ENCODE assay signal across 22 mouse cellular contexts in genomic region chr13:62870605-62871004, GRCm38 (mm10). TPM values are rescaled to one million over a fixed set of nuclear protein-coding genes. Genes with fewer than 3 reads are reported as not detected.
"Had no signal": no experiment of that assay in that cellular context is flagged by ENCODE, and none has a peak within 500 bp of the region (broad histone marks: within the 10 kb centered on the region; RNA-seq: fewer than 3 reads in every experiment).

No protein-coding gene starts in this region.

- H3K9me3 ChIP-seq: hindbrain, embryonic 15.5 days; lung, embryonic 15.5 days; midbrain, embryonic 10.5 days; midbrain, embryonic 13.5 days; neural tube, embryonic 13.5 days; stomach, embryonic 15.5 days had no signal

- H3K4me1 ChIP-seq: megakaryocyte, embryonic 14.5 days; midbrain, embryonic 10.5 days; midbrain, embryonic 13.5 days; stomach, embryonic 15.5 days had no signal

- H3K9ac ChIP-seq: hindbrain, embryonic 15.5 days; liver, embryonic 14.5 days; lung, embryonic 15.5 days; midbrain, embryonic 13.5 days; neural tube, embryonic 13.5 days; stomach, embryonic 15.5 days had no signal

- ATAC-seq: midbrain, embryonic 13.5 days; midbrain, embryonic 16.5 days had no signal

- H3K27me3 ChIP-seq: hindbrain, embryonic 15.5 days; lung, embryonic 15.5 days; midbrain, embryonic 13.5 days; neural tube, embryonic 13.5 days; stomach, embryonic 15.5 days had no signal

- DNase-seq: kidney, postnatal 14 days; layer of hippocampus, postnatal 36 days; lung, adult 18-20 months; lung, postnatal 10 days; lung, postnatal 36 days; right cerebral cortex, adult 18-20 months; right cerebral cortex, postnatal 14 days; right cerebral cortex, postnatal 4 days; spleen, adult 18-20 months; thymus, postnatal 25 days had no signal

- H3K27ac ChIP-seq: hindbrain, embryonic 15.5 days; left cerebral cortex, adult 2 months; liver, embryonic 14.5 days; lung, embryonic 15.5 days; midbrain, embryonic 10.5 days; midbrain, embryonic 13.5 days; neural tube, embryonic 13.5 days; stomach, embryonic 15.5 days had no signal

- H3K4me3 ChIP-seq: hindbrain, embryonic 15.5 days; left cerebral cortex, adult 2 months; lung, embryonic 15.5 days; megakaryocyte, embryonic 14.5 days; midbrain, embryonic 10.5 days; midbrain, embryonic 13.5 days; myocyte; neural tube, embryonic 13.5 days; stomach, embryonic 15.5 days had no signal

- H3K4me2 ChIP-seq: hindbrain, embryonic 15.5 days; liver, embryonic 11.5 days; lung, embryonic 15.5 days; midbrain, embryonic 13.5 days; neural tube, embryonic 13.5 days; stomach, embryonic 15.5 days had no signal

- H3K36me3 ChIP-seq: hindbrain, embryonic 15.5 days; lung, embryonic 15.5 days; midbrain, embryonic 10.5 days; midbrain, embryonic 13.5 days; neural tube, embryonic 13.5 days; stomach, embryonic 15.5 days had no signal

RNA-seq across cellular contexts. Expression of gene Fbp2, which starts 12.4 kb away (rescaled TPM):
- polyA plus RNA-seq: liver, embryonic 11.5 days; midbrain, embryonic 10.5 days; midbrain, embryonic 13.5 days had no signal

RNA-seq across cellular contexts. Expression of gene Fbp1, which starts 17.5 kb away (rescaled TPM):
- polyA plus RNA-seq: liver, embryonic 11.5 days; midbrain, embryonic 13.5 days; midbrain, embryonic 16.5 days; myocyte had no signal
